Mouse (Mus musculus): ENCODE measurements around the gene Eno1.

- TF ChIP-seq TBP (conservative IDR thresholded peaks at IDR 0.05; ENCODE audit: low read depth, low read length) (no peak), USF1 (IDR thresholded peaks at IDR 0.05; ENCODE audit: low read depth, low read length) (no peak), EP300 (IDR thresholded peaks at IDR 0.05; ENCODE audit: low read length) (no peak)
Observed at GRCm38 (mm10) chr4:150295966-150296365, 59.4 kb downstream of the Eno1 start.

Measured in CH12.LX (cell line).